Mouse (Mus musculus): ENCODE results near the gene Lekr1. TPM values are rescaled to one million over a fixed set of nuclear protein-coding genes. Genes with fewer than 3 reads are reported as not detected.
A peak's percentile ranks its signal among the peaks of the same experiment; 100 is the strongest.
"Not testable (repeated sequence)": the region's sequence is repeated elsewhere in the genome, so short reads cannot be mapped to it uniquely, and the experiment has no call there.

Gene Lekr1
- total RNA-seq, 2 experiments from 2014 or later = 1.8 to 2.2 TPM

DNA sequence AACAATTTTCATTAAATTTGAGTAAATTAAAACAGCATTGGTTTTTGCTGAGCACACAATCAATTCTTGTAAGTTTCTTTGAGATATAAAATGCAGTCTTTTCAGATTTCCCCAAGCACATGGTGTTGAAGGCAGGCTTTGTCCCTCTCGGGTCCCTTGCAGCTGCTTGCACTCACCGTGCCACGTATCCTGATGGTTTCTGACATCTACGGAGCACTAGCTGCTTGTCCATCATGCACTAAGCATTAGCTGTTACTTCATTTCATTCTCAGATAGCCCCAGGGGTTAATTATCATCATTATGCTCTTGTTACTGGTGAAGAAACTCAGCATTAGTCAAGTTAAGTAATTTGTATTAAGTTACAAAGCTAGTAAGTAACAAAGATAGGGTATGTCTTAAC, 78.9 kb downstream of the Lekr1 start:
- DNase-seq (ENCODE audit: low spot score) = no peak
- intact Hi-C loops (cut with DNase I) = no loop called here

DNA sequence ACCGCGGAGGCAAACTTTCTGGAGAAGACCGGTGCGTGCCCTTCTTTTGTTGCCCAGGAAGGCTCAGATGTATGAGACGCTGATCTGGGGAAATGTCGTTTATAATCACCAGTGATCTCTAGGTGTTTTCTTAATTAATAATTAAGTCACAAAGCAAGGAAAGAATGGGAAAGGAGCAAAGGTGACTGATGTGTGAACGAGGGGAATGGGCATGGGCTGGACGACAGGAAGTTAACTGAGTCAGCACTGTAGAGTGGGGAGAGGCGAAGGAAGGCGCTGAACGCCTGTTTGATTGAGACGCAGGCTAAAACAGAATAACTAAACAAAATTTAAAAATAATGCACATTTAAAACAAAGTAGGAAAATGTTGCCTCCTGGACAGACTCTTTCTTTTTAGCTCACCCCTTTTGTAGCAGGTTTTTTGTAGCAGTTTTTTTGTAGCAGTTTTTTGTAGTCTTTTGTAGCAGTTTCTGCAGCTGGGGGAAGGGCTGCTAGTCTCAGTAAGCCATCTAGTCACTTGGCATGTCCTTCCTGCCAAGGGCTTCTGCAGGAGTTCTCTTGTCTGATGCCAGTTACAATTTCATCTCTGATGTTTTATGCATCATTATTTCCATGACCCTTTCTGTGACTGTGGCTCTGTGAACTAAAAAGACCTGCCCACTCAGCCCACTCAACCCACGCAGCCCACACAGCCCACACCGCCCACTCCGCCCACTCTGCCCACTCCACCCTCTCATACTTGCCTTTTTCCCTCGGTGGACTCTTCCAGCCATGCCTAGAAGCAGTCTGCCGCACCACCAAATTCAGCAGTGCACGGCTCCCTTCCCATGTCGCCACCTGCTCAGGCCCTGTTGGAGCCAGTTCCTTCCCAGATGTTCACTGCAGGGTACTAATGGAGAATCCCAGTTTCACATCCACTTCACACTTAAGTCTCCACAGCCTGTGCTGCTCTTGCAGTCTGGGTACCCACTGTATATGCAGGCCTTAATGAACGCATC, 98.8 kb downstream of the Lekr1 start:
- DNase-seq (ENCODE audit: low spot score) = no peak
- intact Hi-C loops (cut with DNase I) = no loop called here

DNA sequence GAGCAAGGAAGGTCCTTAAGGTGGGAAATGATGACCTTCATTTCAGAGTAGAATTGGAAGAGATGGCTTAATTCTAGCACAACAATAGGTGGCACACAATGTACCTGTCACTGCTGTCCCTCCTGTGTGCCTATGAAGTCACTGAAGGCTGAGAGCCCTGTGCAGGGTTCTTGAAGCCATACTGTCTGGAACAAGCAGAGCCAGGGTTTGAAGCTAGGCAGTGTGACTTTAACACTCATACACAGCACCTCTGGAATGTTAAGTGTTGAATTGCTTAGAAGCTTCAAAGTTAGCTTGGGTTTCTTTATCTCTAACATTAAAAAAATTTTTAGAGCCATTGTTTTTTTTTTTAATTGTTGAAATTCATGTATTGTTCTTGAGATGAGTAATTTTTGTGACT, 100.4 kb downstream of the Lekr1 start:
- no peak for DNase-seq (ENCODE audit: low spot score)
- intact Hi-C loops (cut with DNase I) = no loop called here

DNA sequence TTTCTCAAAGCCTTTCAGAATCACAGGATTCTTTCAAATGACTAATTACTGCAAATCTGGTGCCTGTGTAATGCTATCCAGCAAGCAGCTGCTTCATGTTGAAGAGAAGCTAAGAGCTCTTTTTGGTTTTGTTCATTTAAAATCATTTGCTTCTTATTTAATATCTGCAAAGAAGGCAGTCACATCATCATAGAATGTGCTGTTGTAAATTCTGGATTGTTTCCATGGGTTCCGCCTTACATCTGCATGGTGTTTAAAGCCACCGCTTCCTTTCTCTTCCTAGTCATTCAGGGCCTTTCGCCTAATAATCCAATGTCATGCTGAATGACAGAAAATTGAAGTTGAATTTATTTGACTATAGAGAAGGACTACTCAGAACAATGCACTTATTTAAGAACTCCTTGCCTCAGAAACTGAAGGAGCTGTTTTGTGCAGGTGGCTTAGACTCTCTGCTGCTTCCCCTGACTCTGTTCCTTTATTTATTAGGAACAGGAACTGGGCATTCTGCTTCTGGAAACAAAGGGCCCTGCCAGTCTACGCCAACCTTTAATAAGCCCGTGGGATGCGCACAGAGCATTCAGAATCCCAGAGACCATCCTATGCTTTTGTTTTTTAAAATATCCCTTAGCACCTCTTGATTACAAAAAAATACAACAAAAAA, 101.3 kb downstream of the Lekr1 start:
- DNase-seq (ENCODE audit: low spot score) = no peak
- intact Hi-C loops (cut with DNase I) = no loop called here

DNA sequence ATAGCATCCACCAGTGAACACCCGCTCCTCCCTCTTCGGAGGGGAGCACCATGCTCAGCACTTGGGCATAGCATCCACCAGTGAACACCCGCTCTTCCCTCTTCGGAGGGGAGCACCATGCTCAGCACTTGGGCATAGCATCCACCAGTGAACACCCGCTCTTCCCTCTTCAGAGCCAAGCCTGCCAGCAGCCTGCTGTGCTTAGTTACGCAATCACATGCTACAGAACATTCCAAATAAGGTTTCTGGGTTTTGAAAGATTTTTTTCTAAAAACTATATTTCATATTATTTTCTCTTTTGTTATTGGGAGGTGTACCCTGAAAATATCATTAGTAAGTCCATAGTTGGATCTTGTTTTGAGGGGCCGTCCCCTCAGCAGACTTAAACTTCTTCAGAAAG, 103.6 kb downstream of the Lekr1 start:
- DNase-seq (ENCODE audit: low spot score); intact Hi-C loops (cut with DNase I): not testable (repeated sequence)

DNA sequence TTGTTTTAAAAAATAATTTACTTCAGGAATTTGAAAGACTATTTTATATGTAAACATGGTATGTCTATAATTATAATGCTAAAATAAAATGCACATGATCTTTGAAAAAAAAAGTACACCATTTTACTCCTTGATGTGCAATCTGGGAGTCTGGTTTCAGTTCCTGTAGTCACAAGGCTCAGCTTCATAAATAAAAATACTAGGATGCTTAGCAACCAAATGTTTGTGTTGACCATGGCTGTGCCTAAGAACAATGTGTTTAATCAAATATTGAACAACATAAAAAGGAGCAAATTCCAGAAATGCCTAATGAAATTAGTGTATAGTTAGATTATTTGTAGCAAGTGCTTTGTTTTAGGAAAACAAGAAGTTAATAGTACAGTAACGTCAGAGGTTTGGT, 107.9 kb downstream of the Lekr1 start:
- DNase-seq (ENCODE audit: low spot score) = no peak
- intact Hi-C loops (cut with DNase I) = no loop called here

DNA sequence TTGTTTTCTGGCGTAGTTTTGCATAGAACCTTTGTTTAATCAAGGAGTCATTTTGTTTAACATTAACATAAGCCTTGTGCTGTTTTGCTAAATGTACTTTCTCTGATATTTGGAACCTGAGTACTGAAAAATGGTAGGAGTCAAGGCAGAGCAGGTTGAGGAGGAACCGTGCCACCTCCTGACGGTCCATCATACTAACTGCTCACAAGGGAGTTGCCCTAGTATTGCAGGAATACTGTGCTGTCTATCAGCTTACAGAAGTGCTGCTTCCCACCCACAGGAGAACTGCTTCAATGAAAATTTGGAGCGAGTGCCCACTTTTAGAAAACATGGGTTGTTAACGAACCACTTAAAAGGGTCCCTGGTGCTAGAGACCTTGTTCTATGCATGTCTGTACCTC, 109.1 kb downstream of the Lekr1 start:
- intact Hi-C loops (cut with DNase I) = no loop called here
- DNase-seq (ENCODE audit: low spot score) = no peak

DNA sequence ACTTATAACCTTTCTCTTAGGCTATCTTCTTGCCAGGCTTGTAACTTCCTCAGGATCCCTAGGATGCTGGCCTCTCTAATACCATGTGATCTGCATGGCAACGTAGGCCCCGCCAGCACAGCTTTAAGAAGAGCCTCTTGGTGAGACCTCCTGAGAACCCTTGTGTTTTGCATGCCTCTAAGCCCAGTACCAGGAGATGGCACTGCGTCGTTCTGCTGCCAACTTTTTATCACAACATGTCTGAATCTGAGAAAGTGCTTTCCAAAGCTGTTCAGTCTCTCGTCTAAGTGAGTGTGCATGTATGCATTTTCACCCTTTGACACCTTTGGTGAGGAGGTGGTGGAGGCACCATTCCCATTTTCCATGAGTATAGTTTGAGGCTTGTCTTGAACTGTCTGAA, 116.2 kb downstream of the Lekr1 start:
- intact Hi-C loops (cut with DNase I) = no loop called here
- DNase-seq (ENCODE audit: low spot score) = no peak

DNA sequence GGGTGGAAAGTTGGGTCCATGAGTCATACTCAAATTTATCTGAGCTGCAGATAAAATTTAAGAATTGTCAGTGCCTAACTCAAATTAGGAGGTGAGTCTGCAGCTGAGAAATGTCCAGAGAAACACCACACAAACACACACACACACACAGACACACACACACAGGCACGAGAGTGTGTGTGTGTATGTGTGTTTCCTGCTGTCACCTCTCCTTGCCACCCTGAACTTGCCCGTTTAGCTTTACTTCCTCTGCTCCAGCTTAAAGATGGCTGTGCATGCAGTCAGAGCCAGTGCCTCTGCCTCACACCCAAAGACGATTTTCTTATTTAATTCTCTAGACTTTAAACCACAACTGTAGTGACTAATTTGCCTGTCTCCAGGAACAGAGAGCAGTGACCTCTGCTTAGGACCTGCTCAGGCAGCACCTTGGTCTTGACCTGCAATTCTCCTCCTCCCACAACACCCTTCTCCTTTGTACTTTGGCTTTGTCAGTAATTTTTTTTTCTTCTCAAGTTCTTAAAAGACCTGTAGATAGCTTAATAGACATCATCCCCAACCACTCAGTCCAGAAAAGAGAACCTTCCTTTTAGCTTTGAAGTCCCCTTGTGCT, 124.2 kb downstream of the Lekr1 start:
- intact Hi-C loops (cut with DNase I) = no loop called here
- DNase-seq (ENCODE audit: low spot score) = no peak

DNA sequence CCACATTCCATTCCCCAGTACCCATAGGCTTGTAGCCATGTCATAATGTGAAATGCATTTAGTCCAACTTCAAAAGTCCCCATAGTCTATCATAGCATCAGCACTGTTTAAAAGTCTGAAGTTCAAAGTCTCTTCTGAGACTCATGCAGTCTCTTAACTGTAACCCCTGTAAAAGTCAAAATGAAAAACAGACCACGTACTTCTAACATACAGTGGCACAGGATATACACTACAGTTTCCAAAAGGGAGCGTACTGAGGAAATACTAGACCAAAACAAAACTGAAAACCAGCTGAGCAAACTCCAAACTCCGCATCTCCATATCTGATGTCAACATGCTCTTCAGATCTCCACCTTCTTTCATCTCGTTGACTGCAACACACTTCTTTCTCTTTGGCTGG, 127.5 kb downstream of the Lekr1 start:
- intact Hi-C loops (cut with DNase I) = no loop called here
- no peak for DNase-seq (ENCODE audit: low spot score)

DNA sequence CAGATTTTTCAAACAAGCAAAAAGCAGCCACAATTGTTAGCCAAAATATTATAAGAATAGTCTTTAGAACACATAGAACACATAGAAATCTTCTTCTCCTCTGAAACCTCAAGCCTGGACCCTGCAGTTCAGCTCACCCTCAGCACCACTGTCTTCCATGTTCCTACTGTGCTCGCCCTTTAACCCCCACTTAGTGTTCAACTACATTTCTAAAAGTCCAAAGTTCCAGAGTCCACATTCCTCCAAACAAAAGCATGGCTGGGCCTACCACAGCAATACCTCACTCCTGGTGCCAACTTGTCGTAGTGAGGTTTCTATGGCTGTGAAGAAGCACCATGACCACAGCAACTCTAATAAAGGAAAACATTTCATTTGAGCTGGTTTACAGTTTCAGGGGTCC, 128.7 kb downstream of the Lekr1 start:
- intact Hi-C loops (cut with DNase I) = no loop called here
- no peak for DNase-seq (ENCODE audit: low spot score)

DNA sequence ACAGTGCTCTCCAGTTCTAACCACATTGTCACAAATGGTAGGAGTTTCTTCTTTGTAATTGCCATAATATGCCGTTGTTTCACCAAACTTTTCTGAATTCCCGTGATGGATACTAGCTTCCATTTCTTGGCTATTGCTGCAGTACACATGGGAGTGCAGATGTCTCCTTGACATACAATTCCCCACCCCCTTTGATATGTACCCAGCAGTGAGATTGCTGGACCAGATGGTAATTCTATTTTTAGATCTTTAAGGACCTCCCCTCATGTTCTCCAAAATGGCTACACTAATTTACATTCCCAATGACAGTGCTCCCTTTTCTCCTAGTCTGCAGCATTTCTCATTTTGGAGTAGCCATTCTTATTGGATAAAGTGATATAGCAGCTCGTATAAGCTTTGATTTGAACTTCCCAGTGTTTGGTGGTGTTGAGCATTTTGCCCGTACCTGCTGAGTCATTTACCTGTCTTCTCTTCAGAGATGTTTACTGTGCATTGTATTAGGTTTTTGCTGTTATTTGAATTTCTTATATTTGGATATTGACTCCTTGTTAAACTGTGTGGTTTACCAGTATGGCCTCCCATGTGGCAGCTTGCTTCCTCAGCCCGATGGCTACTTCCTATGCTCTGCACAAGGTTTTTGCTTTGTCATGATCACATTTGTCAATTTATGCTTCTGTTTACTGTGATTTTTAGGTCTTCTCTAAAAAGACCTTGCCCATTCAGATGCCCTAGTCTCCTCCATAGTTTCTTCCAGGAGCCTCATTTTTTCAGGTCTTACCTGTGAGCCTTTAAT, 131.5 kb downstream of the Lekr1 start:
- intact Hi-C loops (cut with DNase I) = no loop called here
- DNase-seq (ENCODE audit: low spot score) = no peak

DNA sequence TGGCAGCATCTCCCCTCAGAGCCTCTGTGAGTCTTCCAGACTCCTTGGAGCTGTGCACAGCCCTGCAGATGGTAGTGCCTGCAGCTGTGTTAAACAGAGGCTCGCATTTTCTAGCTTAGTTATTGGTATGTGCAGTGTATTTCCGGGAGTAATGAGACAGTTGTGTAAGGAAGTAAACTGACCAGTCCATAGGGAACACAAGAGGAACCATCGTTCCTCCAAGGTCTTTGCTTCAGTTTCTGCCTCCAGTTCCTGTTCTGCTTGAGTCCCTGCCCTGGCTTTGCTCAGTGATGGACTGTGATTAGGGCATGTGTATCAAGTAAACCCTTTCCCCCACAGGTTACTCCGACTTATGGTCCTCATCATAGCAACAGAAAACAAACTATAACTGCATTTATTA, 134.9 kb downstream of the Lekr1 start:
- intact Hi-C loops (cut with DNase I) = no loop called here

DNA sequence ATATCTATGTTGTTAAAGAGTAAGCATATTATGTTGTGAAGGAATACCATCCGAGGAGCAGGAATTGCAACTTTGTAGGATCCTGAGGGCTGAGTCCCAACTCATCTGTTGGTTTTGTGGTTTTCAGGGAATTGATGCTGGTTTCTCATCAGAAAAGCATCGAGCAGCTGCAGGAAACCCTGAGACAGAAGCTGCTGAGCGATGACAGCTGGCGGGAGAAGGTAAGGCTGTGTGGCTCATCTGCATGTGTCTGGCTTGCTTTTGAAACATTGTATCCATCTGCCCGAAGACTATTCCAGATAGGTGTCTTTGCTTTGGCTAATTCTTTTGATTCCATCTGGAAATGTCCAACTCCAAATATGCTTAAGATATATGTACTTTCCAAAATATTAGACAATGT, 136.2 kb downstream of the Lekr1 start:
- no peak for DNase-seq (ENCODE audit: low spot score)
- intact Hi-C loops (cut with DNase I) = loop anchor here (1.0 kb wide), 1 partner anchor 17 kb away; no protein-coding TSS in a partner anchor

More for the DNA sequence above, 134.9 kb downstream of the Lekr1 start:
- no peak for DNase-seq (ENCODE audit: low spot score)

DNA sequence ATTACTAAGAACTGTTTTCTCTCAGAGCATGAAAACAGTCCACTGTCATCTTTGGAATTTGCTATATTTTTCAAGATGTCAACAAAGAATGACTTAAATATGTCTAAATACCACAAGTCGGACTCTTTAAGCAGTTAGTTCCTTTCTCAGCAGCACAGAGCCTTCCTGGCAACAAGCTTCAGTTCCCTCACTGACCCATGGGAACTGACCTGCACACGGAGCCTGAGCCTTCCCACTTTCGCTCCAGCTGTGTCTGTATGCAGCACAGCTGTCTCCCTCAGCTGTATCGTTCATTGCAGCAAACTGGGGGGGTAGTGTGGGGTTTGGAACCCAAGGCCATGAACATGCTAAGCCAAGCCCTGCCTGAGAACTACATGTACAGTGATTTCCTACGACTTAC, 136.8 kb downstream of the Lekr1 start:
- peak; percentile 16 for DNase-seq (ENCODE audit: low spot score)
- intact Hi-C loops (cut with DNase I) = loop anchor here (1.0 kb wide), 1 partner anchor 16 kb away; no protein-coding TSS in a partner anchor

DNA sequence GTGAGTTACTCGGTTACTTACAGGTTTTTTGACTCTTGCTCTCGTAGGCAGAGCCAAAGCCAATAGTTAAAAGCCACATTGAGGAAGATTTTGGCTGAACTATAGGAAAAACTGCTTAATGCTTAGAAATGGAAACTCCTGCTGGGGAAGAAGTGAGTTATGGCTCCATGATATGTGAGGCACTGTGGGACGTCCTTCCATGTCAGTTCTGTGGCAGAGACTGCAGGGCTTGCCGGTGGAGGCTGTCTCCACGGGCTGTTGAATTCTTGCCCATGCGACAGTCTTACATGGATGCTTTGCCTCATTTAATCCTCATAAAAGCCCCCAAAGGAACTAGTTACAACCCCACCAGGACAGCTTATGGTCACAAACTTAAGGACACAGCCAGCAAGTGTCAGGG, 148.9 kb downstream of the Lekr1 start:
- intact Hi-C loops (cut with DNase I) = no loop called here
- no peak for DNase-seq (ENCODE audit: low spot score)

DNA sequence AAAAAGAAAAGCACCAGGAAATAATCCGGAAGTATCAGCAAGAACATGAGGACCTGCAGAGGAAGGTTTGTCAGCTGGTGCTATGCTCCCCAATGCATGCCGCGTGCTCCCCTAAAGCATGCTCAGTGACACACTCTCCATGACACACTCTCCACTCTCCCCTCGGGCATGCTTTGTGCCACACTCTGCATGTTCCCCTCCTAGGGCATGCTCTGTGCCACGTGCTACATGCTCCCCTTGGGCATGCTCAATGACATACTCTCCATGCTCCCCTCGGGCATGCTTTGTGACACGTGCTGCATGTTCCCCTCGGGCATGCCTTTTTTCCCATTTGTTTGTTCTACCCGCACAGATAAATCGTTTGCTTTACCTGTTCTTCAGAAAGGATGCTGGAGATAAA, 150.0 kb downstream of the Lekr1 start:
- no peak for DNase-seq (ENCODE audit: low spot score)
- intact Hi-C loops (cut with DNase I) = no loop called here

DNA sequence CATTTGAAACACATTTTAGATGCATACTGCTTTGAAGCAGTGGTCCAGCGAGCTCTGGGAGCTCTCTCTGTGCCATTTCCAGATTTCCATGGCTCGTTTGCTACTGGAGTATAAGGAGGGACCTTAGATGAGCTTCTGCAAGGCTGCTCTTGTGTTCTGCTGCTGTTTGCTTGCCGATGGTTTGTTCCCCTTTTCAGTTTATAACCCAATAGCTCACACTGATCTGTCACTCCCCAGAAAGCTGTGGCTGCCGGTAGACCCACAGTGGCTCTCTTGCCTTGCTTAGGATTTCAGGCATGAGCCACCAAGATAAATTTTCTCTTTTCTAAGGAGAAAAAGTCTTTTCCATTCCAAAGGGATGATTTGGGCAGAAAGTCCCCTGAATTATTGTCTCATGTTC, 152.6 kb downstream of the Lekr1 start:
- intact Hi-C loops (cut with DNase I) = no loop called here
- DNase-seq (ENCODE audit: low spot score) = no peak

DNA sequence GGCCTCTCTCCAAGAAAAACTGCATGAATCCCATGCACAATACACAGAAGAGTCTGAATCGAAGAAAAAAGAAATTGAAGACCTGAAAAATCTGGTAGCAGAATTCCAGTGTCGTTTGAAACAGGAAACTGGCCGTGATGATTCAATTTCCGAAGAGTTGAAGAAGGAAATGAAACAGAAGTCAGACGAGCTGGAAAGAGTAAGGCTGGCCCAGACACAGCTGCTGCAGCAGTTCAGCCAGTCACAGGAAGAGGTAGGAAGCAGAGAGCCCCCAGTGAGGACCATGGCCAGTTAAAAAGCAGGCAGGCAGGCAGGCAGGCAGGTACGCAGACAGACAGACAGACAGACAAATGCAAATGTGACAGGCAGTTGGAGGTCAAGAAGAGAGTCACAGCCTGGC, 153.8 kb downstream of the Lekr1 start:
- DNase-seq (ENCODE audit: low spot score) = no peak
- intact Hi-C loops (cut with DNase I) = loop anchor here (1.0 kb wide), 1 partner anchor 18 kb away; no protein-coding TSS in a partner anchor

DNA sequence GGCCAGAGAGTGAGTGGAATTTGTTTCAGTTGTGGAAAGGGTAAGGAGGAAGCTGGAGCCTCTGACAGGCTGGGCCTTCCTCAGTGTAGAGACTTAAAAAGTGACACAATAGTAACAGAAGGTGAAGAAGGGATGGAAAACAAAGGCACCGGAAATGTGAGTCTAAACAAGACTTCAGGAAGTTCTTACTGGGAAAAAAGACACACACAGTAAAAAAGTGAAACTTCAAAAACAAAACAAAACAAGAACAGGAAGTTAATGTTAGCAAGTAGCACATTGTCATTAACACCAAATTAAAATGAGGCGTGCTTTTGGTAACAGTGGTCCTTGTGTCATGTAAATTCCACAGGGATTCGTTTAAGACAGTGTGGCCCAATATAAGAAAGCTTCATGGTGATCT, 158.9 kb downstream of the Lekr1 start:
- intact Hi-C loops (cut with DNase I) = loop anchor here (5.0 kb wide), 1 partner anchor 37 kb away; no protein-coding TSS in a partner anchor
- DNase-seq (ENCODE audit: low spot score) = no peak
